ENCODE assay signal across 13 mouse cellular contexts in the genomic region with DNA sequence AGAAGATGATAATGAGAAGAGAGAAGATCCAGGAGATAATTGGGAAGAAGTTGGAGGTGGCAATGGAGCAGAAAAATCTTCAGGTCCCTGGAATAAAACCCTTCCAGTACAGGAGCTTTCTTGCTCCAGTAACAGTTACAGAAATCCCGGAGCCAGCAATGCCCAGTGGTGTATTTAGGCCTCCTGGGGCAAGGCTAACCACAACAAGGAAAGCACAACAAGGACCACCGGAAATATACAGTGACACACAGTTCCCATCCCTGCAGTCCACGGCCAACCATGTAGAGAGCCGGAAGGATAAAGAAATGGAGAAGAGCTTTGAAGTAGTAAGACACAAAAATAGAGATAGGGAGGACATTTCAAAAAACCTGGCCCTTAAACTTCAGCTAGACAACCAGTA. TPM values are rescaled to one million over a fixed set of nuclear protein-coding genes. Genes with fewer than 3 reads are reported as not detected.
DNase-seq lines count a peak whose midpoint lies in the region; ATAC-seq lines count a peak whose summit lies in the region.
"Not testable (repeated sequence)": the region's sequence is repeated elsewhere in the genome, so short reads cannot be mapped to it uniquely, and the experiment has no call there.
"Had no signal": no experiment of that assay in that cellular context is flagged by ENCODE, and none has a peak within 500 bp of the region (broad histone marks: within the 10 kb centered on the region; RNA-seq: fewer than 3 reads in every experiment).

No protein-coding gene starts in this region.

- ATAC-seq in forebrain, embryonic 11.5 days (replicated peaks; ENCODE audit: low FRiP score), result not testable (repeated sequence)

- not testable (repeated sequence) for H3K9ac ChIP-seq in forebrain, embryonic 11.5 days (ENCODE audit: low read length)

- DNase-seq in ES-CJ7 (ENCODE audit: low read depth, low spot score) (peak; percentile 2), MN1 (ENCODE audit: low spot score) (peak; percentile 2), NIH3T3 (ENCODE audit: low read depth) (peak; percentile 1), R1 (ENCODE audit: low read depth, low spot score) (peak; percentile 13), ZHBTc4 (ENCODE audit: low read depth, low spot score) (peak; percentile 6)
- peak; percentile 37 for DNase-seq in forebrain, embryonic 11.5 days (ENCODE audit: low spot score)
- DNase-seq in heart, adult 11 months, result peak; percentile 92
- DNase-seq in spleen, postnatal 4 days (ENCODE audit: low spot score in 2 of 2), result peak; percentile 15 to 66

- 93% methylated on average over 4 of the region's 4 CpGs for WGBS in forebrain, embryonic 11.5 days

- not testable (repeated sequence) for H3K9me3 ChIP-seq in forebrain, embryonic 11.5 days (ENCODE audit: control insufficient read depth, low read length)

- H3K4me3 ChIP-seq in forebrain, embryonic 11.5 days (ENCODE audit: low read depth, low read length), result not testable (repeated sequence)

- not testable (repeated sequence) for H3K36me3 ChIP-seq in forebrain, embryonic 11.5 days (ENCODE audit: control insufficient read depth, insufficient read depth, low read length)

- not testable (repeated sequence) for H3K4me2 ChIP-seq in forebrain, embryonic 11.5 days (ENCODE audit: low read depth, low read length, severe bottlenecking)

- H3K27me3 ChIP-seq in forebrain, embryonic 11.5 days (ENCODE audit: control insufficient read depth, insufficient read depth, low read length), result not testable (repeated sequence)

- not testable (repeated sequence) for H3K27ac ChIP-seq in forebrain, embryonic 11.5 days (ENCODE audit: low read depth, low read length)

- not testable (repeated sequence) for H3K4me1 ChIP-seq in forebrain, embryonic 11.5 days (replicated peaks; ENCODE audit: control insufficient read depth, insufficient read depth, low read length)

RNA-seq across cellular contexts. Expression of a gene that starts 38.0 kb away (rescaled TPM):
- polyA plus RNA-seq in forebrain, embryonic 11.5 days (2014; fragmentation: Nextera tagmentation; extraction: Ambion mirVana), result 0.12 TPM in 1 of 2 replicates, not detected in the other
- polyA plus RNA-seq: adrenal gland, adult 2 months; brain, embryonic 14.5 days; C2C12; cerebellum, adult 2 months; G1E had no signal

Comparison
In these comparisons a context has a peak if more than half of its experiments do, and no peak if none do; other contexts are left out.
1. DNase-seq: peak in every context shown above with its lines; median percentile 92 in heart, adult 11 months; 40 in spleen, postnatal 4 days; 37 in forebrain, embryonic 11.5 days; 13 in R1; 6 in ZHBTc4; 2 in ES-CJ7; 2 in MN1; 1 in NIH3T3.